Comparison of ENCODE assay signal across 9 mouse cellular contexts in the genomic region with DNA sequence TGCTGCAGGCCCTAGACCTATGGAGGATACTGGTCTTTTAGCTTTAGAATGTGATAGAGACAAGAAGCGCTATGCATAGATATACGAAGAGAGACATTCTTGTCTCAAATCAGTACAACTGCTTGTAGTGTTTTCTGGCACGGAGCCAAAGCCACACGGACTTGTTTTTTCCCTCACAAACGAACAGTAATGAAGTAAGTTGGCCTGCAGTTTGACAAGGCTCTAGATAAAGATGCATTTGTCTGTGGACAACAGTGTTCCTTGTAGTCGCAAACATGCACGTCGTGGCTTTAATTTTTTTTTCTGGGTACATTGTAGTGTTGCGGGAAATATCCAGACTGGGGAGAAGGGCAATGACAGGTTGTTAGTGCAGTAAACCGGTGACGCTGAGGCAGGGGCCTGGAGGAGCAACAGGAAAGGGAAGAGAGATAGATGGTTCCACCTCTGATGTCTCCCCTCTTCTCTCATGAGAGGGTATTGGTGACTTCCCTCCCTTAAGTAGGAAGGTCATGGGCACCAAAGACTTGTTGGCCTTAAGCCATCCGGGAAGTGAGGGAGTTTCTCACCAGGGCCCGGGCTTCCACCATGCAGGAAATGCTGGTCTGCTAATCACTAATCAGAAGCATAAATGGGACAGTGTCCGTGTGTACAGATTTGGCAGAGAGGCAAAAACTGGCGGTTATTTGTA.
A peak's percentile ranks its signal among the peaks of the same experiment; 100 is the strongest.
DNase-seq lines count a peak whose midpoint lies in the region; ATAC-seq and TF ChIP-seq lines count a peak whose summit lies in the region.
"Had no signal": no experiment of that assay in that cellular context is flagged by ENCODE, and none has a peak within 500 bp of the region (broad histone marks: within the 10 kb centered on the region; RNA-seq: fewer than 3 reads in every experiment).

No protein-coding gene starts in this region.

- TF ChIP-seq EP300 in lung, postnatal 0 days (IDR thresholded peaks at IDR 0.05) = no peak; the same call in 1 of the 2 replicates

- no peak overlapping the region for H3K9ac ChIP-seq in forebrain, embryonic 13.5 days
- no peak overlapping the region for H3K9ac ChIP-seq in forebrain, embryonic 11.5 days (ENCODE audit: low read length)
- no peak overlapping the region for H3K9ac ChIP-seq in lung, postnatal 0 days (replicated peaks; ENCODE audit: low read depth)
- H3K9ac ChIP-seq: liver, embryonic 14.5 days had no signal

- TF ChIP-seq CTCF in lung, postnatal 0 days (IDR thresholded peaks at IDR 0.05) = no peak

- H3K9me3 ChIP-seq in forebrain, embryonic 13.5 days (replicated peaks) = peaks cover 8% of the 10 kb centered on the region; the same call in 1 of the 2 replicates
- no peaks in the 10 kb centered on the region for H3K9me3 ChIP-seq in forebrain, embryonic 11.5 days (ENCODE audit: control insufficient read depth, low read length)
- no peaks in the 10 kb centered on the region for H3K9me3 ChIP-seq in lung, postnatal 0 days (ENCODE audit: low read length)

- WGBS in forebrain, embryonic 13.5 days = 55% methylated on average over 15 of the region's 15 CpGs
- 88% methylated on average over 15 of the region's 15 CpGs for WGBS in forebrain, embryonic 11.5 days
- 27% methylated on average over 15 of the region's 15 CpGs for WGBS in lung, postnatal 0 days

- ATAC-seq in forebrain, embryonic 13.5 days = peak; percentile 50; the same call in 1 of the 2 replicates
- no peak for ATAC-seq in forebrain, embryonic 11.5 days (replicated peaks; ENCODE audit: low FRiP score)
- peak; percentile 61 for ATAC-seq in lung, postnatal 0 days
- no peak for ATAC-seq in erythroblast, adult 5-6 weeks (replicated peaks; ENCODE audit: low FRiP score, poor library complexity, severe bottlenecking)

- H3K36me3 ChIP-seq in forebrain, embryonic 13.5 days (ENCODE audit: poor library complexity, severe bottlenecking) = peaks cover 8% of the 10 kb centered on the region
- H3K36me3 ChIP-seq in forebrain, embryonic 11.5 days (ENCODE audit: control insufficient read depth, insufficient read depth, low read length) = no peaks in the 10 kb centered on the region
- H3K36me3 ChIP-seq in lung, postnatal 0 days (ENCODE audit: insufficient read depth, low read length) = no peaks in the 10 kb centered on the region

- peaks cover 19% of the 10 kb centered on the region for H3K4me1 ChIP-seq in forebrain, embryonic 13.5 days
- 0 out of 2 replicates have a peak, but pooled peaks cover 1% of the 10 kb centered on the region for H3K4me1 ChIP-seq in forebrain, embryonic 11.5 days (replicated peaks; ENCODE audit: control insufficient read depth, insufficient read depth, low read length)
- H3K4me1 ChIP-seq in lung, postnatal 0 days (ENCODE audit: insufficient read depth, low read depth, low read length) = peaks cover 11% of the 10 kb centered on the region; the same call in 1 of the 2 replicates

- no peaks in the 10 kb centered on the region for H3K27me3 ChIP-seq in forebrain, embryonic 13.5 days
- H3K27me3 ChIP-seq in forebrain, embryonic 11.5 days (ENCODE audit: control insufficient read depth, insufficient read depth, low read length) = no peaks in the 10 kb centered on the region
- H3K27me3 ChIP-seq in lung, postnatal 0 days (replicated peaks; ENCODE audit: insufficient read depth, low read length) = no peaks in the 10 kb centered on the region

- DNase-seq in forebrain, embryonic 11.5 days (ENCODE audit: low spot score) = no peak
- peak; percentile 65 to 67 for DNase-seq in right cerebral cortex, postnatal 10 days (ENCODE audit: low spot score in 2 of 2)
- no peak for DNase-seq in right cerebral cortex, postnatal 36 days (ENCODE audit: low spot score in 2 of 2)
- DNase-seq in heart, postnatal 4 days = peak; percentile 63
- peak; percentile 76 for DNase-seq in lung, postnatal 0 days (ENCODE audit: low spot score)
- no peak for DNase-seq in gastrocnemius, postnatal 4 days (ENCODE audit: low spot score in 2 of 2)

- no peak overlapping the region for H3K4me2 ChIP-seq in forebrain, embryonic 13.5 days
- no peak overlapping the region for H3K4me2 ChIP-seq in forebrain, embryonic 11.5 days (ENCODE audit: low read depth, low read length, severe bottlenecking)
- H3K4me2 ChIP-seq in lung, postnatal 0 days (replicated peaks; ENCODE audit: low read depth, low read length) = 0 out of 2 replicates have a peak overlapping the region, but pooled peaks have one; percentile 8

- no peak overlapping the region for H3K27ac ChIP-seq in forebrain, embryonic 13.5 days
- no peak overlapping the region for H3K27ac ChIP-seq in forebrain, embryonic 11.5 days (ENCODE audit: low read depth, low read length)
- H3K27ac ChIP-seq in lung, postnatal 0 days (ENCODE audit: low read length) = no peak overlapping the region
- H3K27ac ChIP-seq: liver, embryonic 14.5 days had no signal

- H3K4me3 ChIP-seq in forebrain, embryonic 13.5 days = no peak overlapping the region
- H3K4me3 ChIP-seq in forebrain, embryonic 11.5 days (ENCODE audit: low read depth, low read length) = no peak overlapping the region
- H3K4me3 ChIP-seq in lung, postnatal 0 days (ENCODE audit: low read depth, low read length) = no peak overlapping the region

Comparison
In these comparisons a context has a peak if more than half of its experiments do, and no peak if none do; other contexts are left out.
1. ATAC-seq: peak in forebrain, embryonic 13.5 days (single experiment) and lung, postnatal 0 days (single experiment); none in forebrain, embryonic 11.5 days (single experiment) and erythroblast, adult 5-6 weeks (single experiment).
2. DNase-seq: peak in right cerebral cortex, postnatal 10 days (2 of 2), heart, postnatal 4 days (single experiment) and lung, postnatal 0 days (single experiment); none in forebrain, embryonic 11.5 days (single experiment), right cerebral cortex, postnatal 36 days (0 of 2) and gastrocnemius, postnatal 4 days (0 of 2).